ENCODE assay signal across 25 mouse cellular contexts in the genomic region with DNA sequence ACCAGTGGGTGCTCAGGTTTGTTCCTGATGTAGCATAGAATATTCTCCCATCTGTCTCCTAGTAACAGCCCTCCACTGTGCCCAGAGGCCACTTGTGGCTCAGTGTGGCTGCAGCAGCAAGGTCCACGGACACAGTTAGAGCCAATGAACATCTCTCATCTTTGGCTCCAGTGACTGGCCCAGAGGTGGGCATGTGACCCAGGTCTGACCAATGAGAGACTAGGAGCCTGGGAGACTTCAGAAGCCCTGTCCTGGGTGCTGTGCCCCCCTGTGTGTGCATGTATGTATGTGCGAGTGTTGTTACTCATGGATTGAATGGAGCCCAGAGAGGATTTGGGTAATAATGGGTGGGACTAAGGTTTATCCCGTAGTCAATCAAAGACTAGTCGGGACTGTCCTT. TPM values are rescaled to one million over a fixed set of nuclear protein-coding genes. Genes with fewer than 3 reads are reported as not detected.
DNase-seq lines count a peak whose midpoint lies in the region; ATAC-seq and TF ChIP-seq lines count a peak whose summit lies in the region.
"Had no signal": no experiment of that assay in that cellular context is flagged by ENCODE, and none has a peak within 500 bp of the region (broad histone marks: within the 10 kb centered on the region; RNA-seq: fewer than 3 reads in every experiment).

No protein-coding gene starts in this region.

- H3ac ChIP-seq in C2C12 (ENCODE audit: control insufficient read depth, insufficient read length, low read depth) = no peak overlapping the region

- H3K9me3 ChIP-seq in limb, embryonic 13.5 days = no peaks in the 10 kb centered on the region
- H3K9me3 ChIP-seq in limb, embryonic 10.5 days (replicated peaks) = no peaks in the 10 kb centered on the region
- H3K9me3 ChIP-seq in forebrain, embryonic 12.5 days = no peaks in the 10 kb centered on the region
- H3K9me3 ChIP-seq: embryonic facial prominence, embryonic 10.5 days; embryonic facial prominence, embryonic 13.5 days; forebrain, embryonic 13.5 days; heart, embryonic 10.5 days; heart, embryonic 13.5 days; hindbrain, embryonic 12.5 days; hindbrain, embryonic 15.5 days had no signal

- no peaks in the 10 kb centered on the region for H3K27me3 ChIP-seq in limb, embryonic 13.5 days
- no peaks in the 10 kb centered on the region for H3K27me3 ChIP-seq in limb, embryonic 10.5 days (ENCODE audit: low read depth, poor library complexity, severe bottlenecking)
- no peaks in the 10 kb centered on the region for H3K27me3 ChIP-seq in C2C12 (ENCODE audit: control insufficient read depth, insufficient read depth, insufficient read length)
- no peaks in the 10 kb centered on the region for H3K27me3 ChIP-seq in small intestine, adult 2 months (ENCODE audit: control insufficient read depth, insufficient read depth, low read length)
- no peaks in the 10 kb centered on the region for H3K27me3 ChIP-seq in forebrain, embryonic 12.5 days
- H3K27me3 ChIP-seq: embryonic facial prominence, embryonic 13.5 days; hindbrain, embryonic 15.5 days had no signal

- 91% methylated on average over 4 of the region's 4 CpGs for WGBS in limb, embryonic 13.5 days
- WGBS in limb, embryonic 10.5 days = 89% methylated on average over 4 of the region's 4 CpGs
- 84% methylated on average over 4 of the region's 4 CpGs for WGBS in small intestine, adult 2 months
- WGBS in forebrain, embryonic 12.5 days = 83% methylated on average over 4 of the region's 4 CpGs

- no peak for ATAC-seq in limb, embryonic 13.5 days (ENCODE audit: low FRiP score, low read depth)
- no peak for ATAC-seq in forebrain, embryonic 12.5 days (ENCODE audit: low FRiP score)
- ATAC-seq: forebrain, embryonic 13.5 days; forebrain, embryonic 16.5 days had no signal

- no peak overlapping the region for H3K9ac ChIP-seq in limb, embryonic 13.5 days
- H3K9ac ChIP-seq in forebrain, embryonic 12.5 days = no peak overlapping the region
- H3K9ac ChIP-seq: embryonic facial prominence, embryonic 13.5 days; forebrain, embryonic 13.5 days; heart, embryonic 13.5 days; hindbrain, embryonic 12.5 days; hindbrain, embryonic 15.5 days had no signal

- peaks cover 43% of the 10 kb centered on the region for H3K4me1 ChIP-seq in limb, embryonic 13.5 days
- H3K4me1 ChIP-seq in limb, embryonic 10.5 days = peaks cover 49% of the 10 kb centered on the region
- peaks cover 57% of the 10 kb centered on the region for H3K4me1 ChIP-seq in small intestine, adult 2 months (ENCODE audit: control insufficient read depth, insufficient read depth, insufficient read length, low read length)
- peaks cover 24% of the 10 kb centered on the region for H3K4me1 ChIP-seq in forebrain, embryonic 12.5 days

- 0 out of 2 replicates have a peak overlapping the region, but pooled peaks have one; percentile 6 for H3K27ac ChIP-seq in limb, embryonic 13.5 days
- H3K27ac ChIP-seq in limb, embryonic 10.5 days = no peak overlapping the region
- H3K27ac ChIP-seq in small intestine, adult 2 months (ENCODE audit: insufficient read depth, low read depth, low read length) = peak overlapping the region; percentile 81
- no peak overlapping the region for H3K27ac ChIP-seq in forebrain, embryonic 12.5 days
- H3K27ac ChIP-seq: embryonic facial prominence, embryonic 10.5 days; forebrain, embryonic 13.5 days; heart, adult 2 months; heart, embryonic 10.5 days; heart, embryonic 13.5 days; hindbrain, embryonic 15.5 days had no signal

- peaks cover 48% of the 10 kb centered on the region for H3K36me3 ChIP-seq in limb, embryonic 13.5 days
- H3K36me3 ChIP-seq in limb, embryonic 10.5 days = peaks cover 96% of the 10 kb centered on the region
- H3K36me3 ChIP-seq in C2C12 (ENCODE audit: control insufficient read depth, insufficient read depth) = no peaks in the 10 kb centered on the region
- no peaks in the 10 kb centered on the region for H3K36me3 ChIP-seq in small intestine, adult 2 months (ENCODE audit: control insufficient read depth, insufficient read depth, low read length)
- peaks cover 1% of the 10 kb centered on the region; the same call in 1 of the 2 replicates for H3K36me3 ChIP-seq in forebrain, embryonic 12.5 days (replicated peaks)
- H3K36me3 ChIP-seq: hindbrain, embryonic 15.5 days had no signal

- no peak overlapping the region for H3K4me2 ChIP-seq in limb, embryonic 13.5 days (replicated peaks)
- no peak overlapping the region for H3K4me2 ChIP-seq in forebrain, embryonic 12.5 days
- H3K4me2 ChIP-seq: embryonic facial prominence, embryonic 13.5 days; forebrain, embryonic 13.5 days; heart, embryonic 13.5 days; hindbrain, embryonic 12.5 days; hindbrain, embryonic 15.5 days had no signal

- TF ChIP-seq CTCF in C2C12 (IDR thresholded peaks at IDR 0.05; ENCODE audit: control insufficient read depth, insufficient read depth, insufficient read length) = no peak
- no peak for TF ChIP-seq CTCF in small intestine, adult 2 months (IDR thresholded peaks at IDR 0.05; ENCODE audit: extremely low read depth, insufficient read length, insufficient replicate concordance, low read depth, low read length)

- H3K4me3 ChIP-seq in limb, embryonic 13.5 days = no peak overlapping the region
- no peak overlapping the region for H3K4me3 ChIP-seq in limb, embryonic 10.5 days
- H3K4me3 ChIP-seq in C2C12 (ENCODE audit: insufficient read depth, poor library complexity, severe bottlenecking) = no peak overlapping the region
- no peak overlapping the region for H3K4me3 ChIP-seq in small intestine, adult 2 months (ENCODE audit: low read depth, low read length)
- H3K4me3 ChIP-seq in forebrain, embryonic 12.5 days (replicated peaks) = no peak overlapping the region
- H3K4me3 ChIP-seq: embryonic facial prominence, embryonic 10.5 days; embryonic facial prominence, embryonic 13.5 days; erythroblast, embryonic 14.5 days; forebrain, embryonic 13.5 days; heart, adult 2 months; heart, embryonic 10.5 days; heart, embryonic 13.5 days; hindbrain, embryonic 12.5 days; hindbrain, embryonic 15.5 days had no signal

- no peak for TF ChIP-seq POLR2A in small intestine, adult 2 months (IDR thresholded peaks at IDR 0.05; ENCODE audit: low read depth, low read length)

- no peaks in the 10 kb centered on the region for H3K79me3 ChIP-seq in C2C12 (ENCODE audit: low read depth)

- H3K79me2 ChIP-seq in C2C12 (ENCODE audit: control insufficient read depth, insufficient read depth) = no peaks in the 10 kb centered on the region

- no peak for DNase-seq in limb, embryonic 10.5 days (ENCODE audit: low spot score)
- DNase-seq in R1 (ENCODE audit: low read depth, low spot score) = peak; percentile 59
- DNase-seq in thymus, postnatal 4 days = no peak
- DNase-seq: adrenal gland, postnatal 10 days; adrenal gland, postnatal 36 days; cerebellum, adult 18-20 months; cerebellum, adult 9-10 months; cerebellum, postnatal 36 days; embryo, embryonic 11 days; gastrocnemius, postnatal 10 days; gastrocnemius, postnatal 36 days; heart, adult 2 months had no signal

TF ChIP-seq in C2C12, 6 proteins besides CTCF, POLR2A, EP300 and RAD21:
- peak; percentile 60 for TF ChIP-seq USF1 (IDR thresholded peaks at IDR 0.05; ENCODE audit: low read depth)
- no peak for TF ChIP-seq FOSL1 (IDR thresholded peaks at IDR 0.05; ENCODE audit: insufficient read depth, low read length, poor library complexity, severe bottlenecking)

RNA-seq across cellular contexts. Expression of gene Sulf2, which starts 18.0 kb away (rescaled TPM):
- polyA plus RNA-seq in limb, embryonic 13.5 days (2015; fragmentation: Nextera tagmentation; extraction: Ambion mirVana) = 171 and 181 TPM in 2 replicates
- 157 and 188 TPM in 2 replicates for polyA plus RNA-seq in limb, embryonic 10.5 days (2016; fragmentation: Nextera tagmentation; extraction: Ambion mirVana)
- polyA plus RNA-seq in C2C12 (2012; fragmentation: generic; extraction: Trizol) = 25.8 TPM
- polyA plus RNA-seq in small intestine, adult 2 months (2012; rRNA removed) = 35.8 and 75.6 TPM in 2 replicates
- polyA plus RNA-seq in forebrain, embryonic 12.5 days (2016; fragmentation: Nextera tagmentation; extraction: Ambion mirVana) = 67.1 and 77.9 TPM in 2 replicates

Comparison
In these comparisons a context has a peak if more than half of its experiments do, and no peak if none do; other contexts are left out.
1. H3K27ac ChIP-seq: peak in limb, embryonic 13.5 days (single experiment) and small intestine, adult 2 months (single experiment); none in limb, embryonic 10.5 days (single experiment) and forebrain, embryonic 12.5 days (single experiment).